Mouse (Mus musculus) hindbrain, embryonic 10.5 days (tissue): ENCODE measurements around the gene Arrdc1. TPM values are rescaled to one million over a fixed set of nuclear protein-coding genes. Genes with fewer than 3 reads are reported as not detected.
"Not testable (repeated sequence)": the region's sequence is repeated elsewhere in the genome, so short reads cannot be mapped to it uniquely, and the experiment has no call there.

Experiments used
- DNase-seq: peaks from one replicate; pipeline ENCODE4 v3.0.0-alpha.2; 2017; ENCODE audit warnings: low spot score
- H3K27ac ChIP-seq: fragments of 300-500 bp; sonication (generic); 2 replicates; pipeline ENCODE4 v1.5.1; 2016; ENCODE audit warnings: mild to moderate bottlenecking, moderate library complexity
- H3K27me3 ChIP-seq: fragments of 300-500 bp; sonication (generic); 2 replicates; pipeline ENCODE4 v1.6.1; 2016; ENCODE audit warnings: mild to moderate bottlenecking; ENCODE audit not compliant: poor library complexity, insufficient read depth, severe bottlenecking
- H3K36me3 ChIP-seq: fragments of 300-500 bp; sonication (generic); 2 replicates; pipeline ENCODE4 v1.6.1; 2016; ENCODE audit warnings: mild to moderate bottlenecking, moderate library complexity
- H3K4me1 ChIP-seq: fragments of 300-500 bp; sonication (generic); replicated peaks from 2 replicates; pipeline ENCODE4 v1.6.1; 2016; ENCODE audit warnings: mild to moderate bottlenecking
- H3K4me3 ChIP-seq: fragments of 300-500 bp; sonication (generic); 2 replicates; pipeline ENCODE4 v1.5.1; 2016; ENCODE audit warnings: mild to moderate bottlenecking, moderate library complexity
- H3K9me3 ChIP-seq: fragments of 300-500 bp; sonication (generic); 2 replicates; pipeline ENCODE4 v1.6.1; 2016; ENCODE audit warnings: mild to moderate bottlenecking, moderate library complexity
- WGBS: fragments of 180-500 bp; shearing (Covaris S2); methylation state at CpG from one replicate; pipeline ENCODE4 v1.1.7; 2016; 5-methylcytosine and 5-hydroxymethylcytosine counted together
- polyA plus RNA-seq: library from polyadenylated mRNA; unstranded; fragments of >200 nt; fragmentation: Nextera tagmentation; extraction: Ambion mirVana; gene quantifications from 2 replicates; pipeline ENCODE4 v1.2.1, GENCODE M21; 2016

The Arrdc1 gene
- 19.4 and 20.6 TPM in 2 replicates for polyA plus RNA-seq

DNA sequence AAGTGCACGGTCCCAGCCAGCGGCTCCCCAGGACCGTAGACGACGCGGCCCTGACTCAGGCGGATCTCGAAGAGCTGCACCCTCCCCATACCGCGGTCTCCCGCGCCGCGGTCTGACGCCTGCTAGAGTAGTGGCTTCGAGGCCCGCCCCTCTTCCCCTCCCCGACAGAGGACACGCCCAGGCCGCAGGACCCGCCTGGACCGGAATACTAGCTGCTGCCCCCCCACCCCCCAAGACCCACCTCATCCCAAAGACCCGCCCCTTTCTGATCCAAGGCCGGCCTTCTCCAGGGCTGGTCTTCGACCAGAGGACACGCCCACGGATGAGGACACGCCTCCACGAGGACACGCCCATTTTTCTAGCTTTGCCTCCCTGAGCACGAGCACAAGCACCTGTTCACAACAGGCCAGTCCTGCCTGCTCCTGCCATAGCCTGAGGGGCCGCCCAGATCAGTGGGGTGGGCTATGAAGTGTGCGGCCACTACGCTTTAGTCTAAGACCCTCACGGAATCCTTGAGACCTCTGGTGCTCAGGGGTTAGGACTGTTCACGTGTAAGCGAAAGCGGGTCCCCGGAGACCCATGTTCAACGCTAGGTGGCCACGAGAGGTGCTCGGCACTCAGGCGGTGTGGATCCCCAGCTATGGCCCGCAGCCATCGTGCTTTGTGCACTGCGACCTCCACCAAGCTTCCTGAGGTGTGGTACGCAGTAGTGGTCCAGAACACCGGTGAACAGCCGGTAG is at the start of gene Arrdc1:
Arrdc1 (minus strand) TSS at position 196 of the 740 bp plus-strand sequence.
- Histone ChIP-seq H3K4me3 (peak within 1 kb of the TSS; percentile 73), H3K27me3 (peaks cover 27% of the 10 kb centered on the region), H3K27ac (peak within 1 kb of the TSS; percentile 86), H3K36me3 (no peaks in the 10 kb centered on the region), H3K9me3 (no peaks in the 10 kb centered on the region), H3K4me1 (peaks cover 22% of the 10 kb centered on the region)
- peak; percentile 92 for DNase-seq
- WGBS = under 1% methylated on average over 49 of the region's 49 CpGs

DNA sequence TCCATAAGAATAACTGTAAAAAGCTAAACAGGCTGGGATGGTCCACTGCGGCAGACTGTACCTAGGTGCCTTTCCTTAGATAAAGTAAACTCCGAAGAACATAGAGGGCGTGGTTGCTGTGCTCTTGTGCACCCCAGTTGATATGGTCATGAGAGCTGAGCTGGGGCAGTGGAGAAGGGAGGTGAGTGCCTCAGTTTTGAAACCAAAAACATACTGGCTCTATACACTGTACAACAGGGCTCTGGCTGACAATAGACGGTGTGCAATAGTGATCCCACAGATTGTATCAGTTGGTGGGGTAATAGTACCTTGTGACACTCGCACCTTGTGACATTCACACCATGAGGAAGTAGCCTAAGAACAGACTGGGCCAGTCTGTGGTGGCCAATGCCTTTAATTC is 41.9 kb upstream of the Arrdc1 start:
- 92% methylated on average over 5 of the region's 5 CpGs for WGBS
- no peak overlapping the region for H3K4me3 ChIP-seq

DNA sequence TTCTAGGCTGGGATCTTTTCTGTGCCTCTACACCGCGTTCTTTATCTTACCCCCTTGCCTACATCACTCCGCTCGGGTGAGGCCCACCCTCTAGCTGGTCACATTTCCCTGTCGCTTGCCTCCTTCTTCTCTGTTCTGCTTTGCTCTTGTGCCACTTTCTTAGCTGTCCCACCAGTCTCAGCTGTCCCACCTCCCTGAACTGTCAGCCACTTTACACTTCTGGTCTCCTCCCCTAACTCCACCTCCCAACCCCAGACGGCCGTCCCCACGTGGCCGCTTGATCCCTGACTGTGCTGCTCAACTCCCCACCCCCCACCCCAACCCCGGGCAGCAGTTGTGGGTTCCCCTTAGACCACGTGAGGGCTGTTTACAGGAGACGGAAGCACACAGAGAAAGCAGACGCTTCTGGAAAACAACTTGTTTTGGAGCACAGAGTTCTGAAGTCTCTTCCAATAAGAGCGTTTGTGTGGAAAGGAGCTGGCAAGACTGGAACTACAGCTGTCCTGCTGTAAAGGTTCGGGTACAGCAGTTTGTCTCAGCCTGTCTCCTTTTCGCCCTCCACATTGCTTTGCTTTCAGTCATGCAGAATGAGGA is 40.7 kb upstream of the Arrdc1 start, which contains the start of gene Pnpla7:
Pnpla7 (plus strand) TSS at position 330 of the 594 bp plus-strand sequence.
- WGBS = under 1% methylated on average over 16 of the region's 16 CpGs
- H3K4me3 ChIP-seq = peak within 1 kb of the TSS; percentile 83
- peak; percentile 77 for DNase-seq
- no peaks in the 10 kb centered on the region for H3K27me3 ChIP-seq
- H3K9me3 ChIP-seq = no peaks in the 10 kb centered on the region
- H3K36me3 ChIP-seq = peaks cover 27% of the 10 kb centered on the region
- peak within 1 kb of the TSS; percentile 90 for H3K27ac ChIP-seq
- H3K4me1 ChIP-seq = peaks cover 28% of the 10 kb centered on the region

More for the DNA sequence above, 41.9 kb upstream of the Arrdc1 start:
- no peaks in the 10 kb centered on the region for H3K9me3 ChIP-seq
- peaks cover 15% of the 10 kb centered on the region for H3K36me3 ChIP-seq
- H3K27me3 ChIP-seq = no peaks in the 10 kb centered on the region
- DNase-seq = no peak
- peaks cover 28% of the 10 kb centered on the region for H3K4me1 ChIP-seq
- no peak overlapping the region for H3K27ac ChIP-seq

DNA sequence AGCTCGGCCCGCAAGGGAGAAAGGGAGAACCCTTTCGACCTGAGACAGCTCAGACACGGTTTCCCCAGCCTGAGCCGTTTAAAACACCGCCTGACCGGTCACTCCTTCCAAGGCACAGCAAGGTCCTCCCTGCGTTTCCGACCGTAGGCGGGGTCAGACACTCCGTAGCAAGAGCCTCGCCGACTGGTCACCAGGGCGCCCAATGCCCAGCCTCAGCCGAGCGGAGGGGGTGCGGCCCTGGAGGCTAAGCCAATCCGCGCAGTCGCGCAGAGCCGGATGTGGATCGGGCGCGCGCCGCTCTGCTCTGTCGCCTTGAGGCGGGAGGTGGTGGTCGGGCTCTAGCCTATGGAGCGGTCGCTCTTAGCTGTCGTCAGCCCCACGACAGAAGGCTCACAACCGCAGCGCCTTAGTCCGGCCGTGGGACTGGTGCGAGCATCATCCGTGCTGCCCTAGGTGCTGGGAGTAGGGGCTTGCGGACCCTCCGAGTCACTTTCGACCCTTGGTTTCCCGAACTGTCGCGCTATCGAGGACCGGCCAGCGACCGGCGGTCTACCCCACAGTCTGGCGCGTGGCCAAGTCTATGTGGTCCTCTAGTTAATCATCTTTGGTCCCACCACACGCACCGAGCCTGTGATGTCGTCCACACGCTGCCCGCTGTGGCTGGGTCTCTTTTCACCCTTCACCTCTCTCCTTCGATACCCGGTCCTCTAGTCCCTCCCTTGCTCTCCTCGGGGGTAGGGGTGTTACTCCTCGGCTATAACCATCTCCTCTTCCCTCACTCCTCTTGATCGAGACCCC is 40.1 kb upstream of the Arrdc1 start, which contains the start of gene Mrpl41:
Mrpl41 (minus strand) TSS at position 193 of the 798 bp plus-strand sequence.
- DNase-seq = peak; percentile 98
- H3K27me3 ChIP-seq = no peaks in the 10 kb centered on the region
- H3K9me3 ChIP-seq = no peaks in the 10 kb centered on the region
- peak within 1 kb of the TSS; percentile 83 for H3K4me3 ChIP-seq
- under 1% methylated on average over 64 of the region's 64 CpGs for WGBS
- peaks cover 28% of the 10 kb centered on the region for H3K4me1 ChIP-seq
- H3K36me3 ChIP-seq = peaks cover 34% of the 10 kb centered on the region
- peak within 1 kb of the TSS; percentile 90 for H3K27ac ChIP-seq

DNA sequence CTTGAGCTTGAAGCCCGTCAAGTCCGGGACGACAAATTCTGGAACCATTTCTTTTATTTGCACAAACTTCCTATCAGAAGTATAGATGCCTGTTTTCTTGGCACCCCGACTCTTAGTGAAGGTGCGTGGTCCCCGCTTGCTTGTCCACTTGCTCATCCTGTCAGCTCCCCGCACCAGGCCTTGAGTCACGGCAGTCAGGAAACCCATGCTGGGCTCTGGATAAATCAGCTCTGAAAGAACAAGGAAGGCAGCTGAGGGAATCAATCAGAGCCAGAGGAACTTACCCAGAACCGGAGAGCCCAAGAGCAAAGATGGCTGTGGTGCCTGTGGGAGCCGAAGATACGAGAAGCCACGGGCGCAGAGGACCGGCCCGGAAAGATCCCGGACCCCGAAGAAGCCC is 39.4 kb upstream of the Arrdc1 start:
- Histone ChIP-seq H3K36me3 (peaks cover 40% of the 10 kb centered on the region), H3K4me3 (peak overlapping the region; percentile 83), H3K27ac (peak overlapping the region; percentile 90), H3K4me1 (peaks cover 28% of the 10 kb centered on the region)
- not testable (repeated sequence) for H3K27me3 ChIP-seq, H3K9me3 ChIP-seq, DNase-seq
- WGBS = 1% methylated on average over 17 of the region's 17 CpGs

DNA sequence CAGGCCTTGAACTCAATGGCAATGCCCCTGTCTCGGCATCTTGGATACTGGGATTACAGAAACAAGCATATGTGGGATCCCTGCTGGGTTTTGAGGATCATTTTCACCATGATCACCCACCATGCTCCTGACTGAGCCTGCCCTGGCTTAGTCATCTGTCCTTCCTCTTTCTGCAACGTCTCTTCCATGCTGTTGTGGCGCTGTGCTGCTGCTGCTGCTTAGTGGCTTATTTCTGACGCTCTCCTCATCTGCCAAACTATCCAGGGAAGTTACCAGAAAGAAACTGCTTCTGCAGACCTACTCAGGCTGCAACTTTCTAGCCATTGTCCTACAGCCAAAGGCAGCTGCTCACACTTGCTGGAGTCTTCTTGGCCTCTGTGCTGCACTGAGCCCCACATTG is 35.3 kb upstream of the Arrdc1 start:
- DNase-seq = no peak
- H3K36me3 ChIP-seq = peaks cover 78% of the 10 kb centered on the region
- no peaks in the 10 kb centered on the region for H3K9me3 ChIP-seq
- peaks cover 17% of the 10 kb centered on the region for H3K4me1 ChIP-seq
- no peak overlapping the region for H3K27ac ChIP-seq
- WGBS = 83% methylated on average over 4 of the region's 4 CpGs
- H3K4me3 ChIP-seq = no peak overlapping the region
- no peaks in the 10 kb centered on the region for H3K27me3 ChIP-seq

DNA sequence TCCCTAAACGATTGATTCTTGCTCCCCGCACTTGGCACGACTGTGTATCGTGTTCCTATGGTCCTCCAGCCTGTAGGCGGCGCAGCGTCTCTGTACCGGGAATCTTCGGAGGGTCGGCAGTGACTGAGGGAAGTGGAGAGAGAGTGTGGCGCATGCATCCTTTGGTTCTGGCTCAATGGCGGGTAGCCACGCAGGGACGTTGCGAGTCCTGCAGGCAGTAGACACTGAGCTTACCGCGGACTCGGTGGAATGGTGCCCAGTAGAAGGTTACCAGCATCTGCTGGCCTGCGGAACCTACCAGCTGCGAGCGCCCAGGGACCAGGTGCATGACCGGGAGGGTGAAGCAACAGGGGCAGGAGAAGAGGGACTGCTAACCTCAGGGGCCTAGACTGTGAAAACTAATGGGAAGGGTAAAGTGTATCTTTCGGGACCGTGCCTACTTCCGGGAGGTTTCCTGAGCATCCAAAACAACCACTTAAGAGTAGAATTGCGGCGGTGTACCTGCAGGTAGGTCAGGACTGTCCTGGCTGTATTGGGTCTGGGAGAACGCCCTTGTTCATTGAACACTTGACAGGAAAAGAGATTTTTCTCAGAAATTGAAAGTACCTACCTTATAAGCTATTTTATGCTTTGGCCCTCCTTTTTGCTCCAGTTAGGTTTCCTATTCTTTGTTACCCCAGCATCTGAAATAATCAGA is 27.4 kb upstream of the Arrdc1 start, which contains the start of gene Dph7:
Dph7 (plus strand) TSS at position 97 of the 697 bp plus-strand sequence.
- Histone ChIP-seq H3K4me3 (peak within 1 kb of the TSS; percentile 79), H3K9me3 (no peaks in the 10 kb centered on the region), H3K36me3 (peaks cover 78% of the 10 kb centered on the region), H3K27me3 (no peaks in the 10 kb centered on the region), H3K27ac (peak within 1 kb of the TSS; percentile 94), H3K4me1 (peaks cover 9% of the 10 kb centered on the region)
- WGBS = under 1% methylated on average over 28 of the region's 28 CpGs
- peak; percentile 90 for DNase-seq

DNA sequence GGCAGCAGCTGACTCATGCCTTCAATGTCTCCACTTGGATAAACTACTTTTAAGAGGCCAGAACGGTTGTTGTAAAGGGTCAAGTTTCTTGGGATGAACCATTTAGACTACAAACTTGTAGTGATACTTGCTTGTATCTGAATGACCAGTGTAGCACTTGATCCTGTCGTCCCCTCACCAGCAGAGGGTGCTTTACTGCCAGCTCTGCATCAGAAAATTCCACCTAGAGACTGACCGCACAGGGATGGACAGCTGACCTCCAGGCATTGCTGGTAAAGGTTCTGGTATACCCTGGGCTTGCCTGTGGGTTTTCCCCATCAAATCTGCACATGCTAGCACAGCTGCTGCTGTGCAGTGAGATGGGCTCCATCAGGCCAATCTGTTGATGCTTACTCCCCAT is 25.9 kb upstream of the Arrdc1 start:
- WGBS = 43% methylated on average over 3 of the region's 3 CpGs
- Histone ChIP-seq H3K36me3 (peaks cover 79% of the 10 kb centered on the region), H3K4me3 (no peak overlapping the region), H3K9me3 (no peaks in the 10 kb centered on the region), H3K4me1 (peaks cover 9% of the 10 kb centered on the region), H3K27ac (no peak overlapping the region), H3K27me3 (no peaks in the 10 kb centered on the region)
- peak; percentile 34 for DNase-seq

DNA sequence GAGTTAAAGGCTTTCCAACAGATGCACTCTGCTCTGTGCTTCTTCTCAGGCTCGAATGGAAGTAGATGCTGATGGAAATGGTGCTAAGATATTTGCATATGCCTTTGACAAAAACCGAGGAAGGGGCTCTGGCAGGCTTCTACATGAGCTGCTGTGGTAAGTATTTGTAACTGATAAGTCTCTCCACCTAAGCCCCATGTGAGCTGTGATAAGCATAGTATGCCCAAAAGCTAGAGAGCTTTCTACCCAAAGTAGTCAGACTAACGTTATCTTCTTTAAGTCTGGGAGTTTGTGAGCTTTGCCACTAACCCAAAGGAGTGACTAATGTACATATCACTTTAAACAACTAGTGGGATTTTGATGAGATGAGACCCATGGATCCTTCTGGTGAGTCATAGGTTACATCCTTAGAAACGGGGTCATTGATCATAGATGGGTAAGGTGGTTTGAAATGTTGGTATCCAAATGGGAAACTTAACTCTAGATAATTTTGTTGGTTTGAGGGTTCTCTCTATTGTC is 17.5 kb upstream of the Arrdc1 start:
- H3K27me3 ChIP-seq = peaks cover 10% of the 10 kb centered on the region; the same call in 1 of the 2 replicates
- no peaks in the 10 kb centered on the region for H3K9me3 ChIP-seq
- H3K4me1 ChIP-seq = peaks cover 18% of the 10 kb centered on the region
- no peak overlapping the region for H3K4me3 ChIP-seq
- H3K36me3 ChIP-seq = peaks cover 64% of the 10 kb centered on the region
- DNase-seq = no peak
- no peak overlapping the region for H3K27ac ChIP-seq
- 84% methylated on average over 4 of the region's 4 CpGs for WGBS

DNA sequence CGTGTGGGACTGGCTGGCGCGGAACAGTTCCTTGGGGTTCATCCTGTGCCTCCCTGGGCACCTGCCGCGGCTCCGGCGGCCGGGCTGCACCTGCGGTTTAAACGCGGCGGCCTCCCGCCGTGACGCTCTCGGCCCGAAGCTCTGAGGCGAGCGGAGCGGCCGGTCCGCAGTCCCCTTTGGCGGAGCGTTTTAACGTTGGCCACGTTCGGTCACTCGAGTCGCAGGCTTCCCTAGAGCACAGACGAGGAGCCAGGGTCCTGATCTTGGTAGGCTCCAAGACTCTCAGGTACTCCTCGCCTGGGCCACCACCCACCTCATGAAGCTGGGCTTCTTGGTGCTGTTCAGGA is 15.1 kb upstream of the Arrdc1 start:
- peak overlapping the region; percentile 94 for H3K27ac ChIP-seq
- peaks cover 10% of the 10 kb centered on the region; the same call in 1 of the 2 replicates for H3K27me3 ChIP-seq
- H3K36me3 ChIP-seq = peaks cover 40% of the 10 kb centered on the region
- no peaks in the 10 kb centered on the region for H3K9me3 ChIP-seq
- H3K4me3 ChIP-seq = peak overlapping the region; percentile 99
- DNase-seq = peak; percentile 41
- H3K4me1 ChIP-seq = peaks cover 18% of the 10 kb centered on the region
- under 1% methylated on average over 31 of the region's 31 CpGs for WGBS

DNA sequence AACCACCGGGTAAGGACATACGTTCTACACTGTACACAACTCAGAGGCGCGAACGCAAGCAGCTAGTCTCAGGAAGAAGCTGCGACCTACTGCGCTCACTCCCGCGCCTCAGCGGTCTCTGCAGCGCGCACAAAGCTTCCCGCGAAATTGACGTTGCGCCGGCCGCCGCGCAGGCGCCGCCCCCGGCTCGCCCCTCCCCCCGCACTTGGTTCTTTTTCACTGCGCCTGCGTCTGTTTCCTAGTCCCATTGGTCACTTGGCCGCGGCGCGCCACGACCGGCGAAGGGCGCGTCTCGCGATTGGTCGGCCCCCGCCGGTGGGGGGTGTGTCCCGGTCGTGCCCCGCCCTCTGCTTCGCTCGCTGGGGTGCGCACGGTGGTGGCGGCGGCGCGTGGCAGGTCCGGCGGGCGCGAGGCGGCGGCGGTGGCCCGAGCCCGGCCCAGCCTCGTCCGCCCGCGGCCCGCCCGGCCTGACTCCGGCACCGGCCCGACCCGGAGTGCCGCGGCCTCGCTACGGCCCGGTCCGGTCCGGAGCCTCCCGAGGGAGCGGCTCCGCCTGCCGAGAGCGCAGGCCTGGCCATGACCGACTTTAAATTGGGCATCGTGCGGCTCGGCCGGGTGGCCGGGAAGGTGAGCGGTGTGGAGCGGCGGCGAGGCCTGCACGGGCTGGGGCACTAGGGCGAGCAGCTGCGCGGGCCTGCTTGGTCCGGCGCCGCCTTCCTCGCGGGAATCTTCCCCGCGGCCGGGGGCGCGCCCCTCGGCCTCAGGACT is 14.6 kb upstream of the Arrdc1 start, which contains the start of gene Zmynd19:
Zmynd19 (plus strand) TSS at position 372 of the 768 bp plus-strand sequence.
- H3K4me3 ChIP-seq = peak within 1 kb of the TSS; percentile 99
- under 1% methylated on average over 108 of the region's 108 CpGs for WGBS
- H3K9me3 ChIP-seq = no peaks in the 10 kb centered on the region
- peak; percentile 97 for DNase-seq
- peaks cover 18% of the 10 kb centered on the region for H3K4me1 ChIP-seq
- peak within 1 kb of the TSS; percentile 94 for H3K27ac ChIP-seq
- peaks cover 10% of the 10 kb centered on the region; the same call in 1 of the 2 replicates for H3K27me3 ChIP-seq
- peaks cover 34% of the 10 kb centered on the region for H3K36me3 ChIP-seq
